Mouse (Mus musculus) left cerebral cortex, postnatal 25 days (tissue): ENCODE data around the gene Rabgap1. TPM values are rescaled to one million over a fixed set of nuclear protein-coding genes. Genes with fewer than 3 reads are reported as not detected.
"Not testable (repeated sequence)": the region's sequence is repeated elsewhere in the genome, so short reads cannot be mapped to it uniquely, and the experiment has no call there.

Experiments
- DNase-seq, 2 experiments: peaks; one replicate each; pipeline ENCODE4 v3.0.0; 2022; ENCODE audit warnings: low spot score in 2 of 2, mixed read lengths in 1 of 2
- intact Hi-C: fragments of 180-260 bp; cut with DNase I; formaldehyde crosslinking; loops from one replicate; pipeline ENCODE4 v1.15.1; 2025
- total RNA-seq, 2 experiments: library from RNA; stranded (reverse); gene quantifications; 2 replicates each; pipeline ENCODE4 v1.2.3; 2021

Rabgap1 gene
- total RNA-seq, 2 experiments from 2014 or later: 94.7 to 96.2 TPM

- intact Hi-C loops, DNase-seq: not testable (repeated sequence)
Measured at GRCm38 (mm10) chr2:37505856-37506255, 62.8 kb downstream of the Rabgap1 start.

GRCm38 (mm10) chr2:37511134-37511901, 68.2 kb downstream of the Rabgap1 start:
- intact Hi-C loops: no loop called here
- DNase-seq: no peak

GRCm38 (mm10) chr2:37516030-37516710, 73.1 kb downstream of the Rabgap1 start, which contains the start of gene Gpr21:
Gpr21 (plus strand) TSS chr2:37516332.
- peak in 1 of 2 experiments; percentile 21 for DNase-seq
- intact Hi-C loops: no loop called here

- intact Hi-C loops: no loop called here
- peak in 1 of 2 experiments; percentile 43 for DNase-seq
Measured at GRCm38 (mm10) chr2:37516922-37517462, 73.9 kb downstream of the Rabgap1 start.

- peak in 1 of 2 experiments; percentile 55 for DNase-seq
- intact Hi-C loops: loop anchor here (2.0 kb wide), 1 partner anchor 252 kb away; no protein-coding TSS in a partner anchor
Measured at GRCm38 (mm10) chr2:37518561-37519285, 75.6 kb downstream of the Rabgap1 start.

GRCm38 (mm10) chr2:37519286-37519640, 76.2 kb downstream of the Rabgap1 start:
- intact Hi-C loops: loop anchor here (2.0 kb wide), 1 partner anchor 252 kb away; no protein-coding TSS in a partner anchor

GRCm38 (mm10) chr2:37527587-37527986, 84.5 kb downstream of the Rabgap1 start:
- intact Hi-C loops: no loop called here
- DNase-seq: no peak

More at GRCm38 (mm10) chr2:37519286-37519640, 76.2 kb downstream of the Rabgap1 start:
- no peak for DNase-seq

- intact Hi-C loops: no loop called here
- no peak for DNase-seq
Measured at GRCm38 (mm10) chr2:37529397-37529796, 86.3 kb downstream of the Rabgap1 start.

- DNase-seq: no peak
- intact Hi-C loops: no loop called here
Measured at GRCm38 (mm10) chr2:37530766-37531165, 87.7 kb downstream of the Rabgap1 start.

- DNase-seq: no peak
- intact Hi-C loops: no loop called here
Measured at GRCm38 (mm10) chr2:37531639-37532038, 88.6 kb downstream of the Rabgap1 start.

GRCm38 (mm10) chr2:37549346-37550012, 106.4 kb downstream of the Rabgap1 start:
- intact Hi-C loops: no loop called here

GRCm38 (mm10) chr2:37556366-37556765, 113.3 kb downstream of the Rabgap1 start:
- intact Hi-C loops: no loop called here

More at GRCm38 (mm10) chr2:37549346-37550012, 106.4 kb downstream of the Rabgap1 start:
- no peak for DNase-seq

GRCm38 (mm10) chr2:37565579-37565978, 122.5 kb downstream of the Rabgap1 start:
- DNase-seq: no peak
- intact Hi-C loops: no loop called here

More at GRCm38 (mm10) chr2:37556366-37556765, 113.3 kb downstream of the Rabgap1 start:
- no peak for DNase-seq

GRCm38 (mm10) chr2:37566035-37566434, 123.0 kb downstream of the Rabgap1 start:
- intact Hi-C loops: no loop called here
- no peak for DNase-seq

GRCm38 (mm10) chr2:37569888-37570287, 126.8 kb downstream of the Rabgap1 start:
- DNase-seq: no peak
- intact Hi-C loops: no loop called here

- no peak for DNase-seq
- intact Hi-C loops: no loop called here
Measured at GRCm38 (mm10) chr2:37570703-37571102, 127.6 kb downstream of the Rabgap1 start.

GRCm38 (mm10) chr2:37572141-37572540, 129.1 kb downstream of the Rabgap1 start:
- intact Hi-C loops: no loop called here
- no peak for DNase-seq

GRCm38 (mm10) chr2:37576661-37577060, 133.6 kb downstream of the Rabgap1 start:
- DNase-seq: peak in 1 of 2 experiments; percentile 37
- intact Hi-C loops: loop anchor here (5.0 kb wide), 1 partner anchor 191 kb away; no protein-coding TSS in a partner anchor

- DNase-seq: no peak
- intact Hi-C loops: loop anchor here (5.0 kb wide), 1 partner anchor 189 kb away; no protein-coding TSS in a partner anchor
Measured at GRCm38 (mm10) chr2:37578185-37578584, 135.1 kb downstream of the Rabgap1 start.
